Mouse (Mus musculus) CD4-positive, CD25-positive, alpha-beta regulatory T cell, adult 4 months (primary cell): ENCODE data around the gene Manf. TPM values are rescaled to one million over a fixed set of nuclear protein-coding genes. Genes with fewer than 3 reads are reported as not detected.

Experiments
- ATAC-seq: one replicate; pipeline ENCODE4 v1.8.0; 2017
- polyA plus RNA-seq, 2 experiments: library from polyadenylated mRNA; unstranded; fragments of 100-300 nt; shearing (Covaris generic); gene quantifications; one replicate each; pipeline ENCODE4 v1.2.1; 2017

Manf gene
- polyA plus RNA-seq, 2 experiments from 2014 or later: 124 to 139 TPM

GRCm38 (mm10) chr9:106884306-106884705 is 7.5 kb downstream of the Manf start:
- no peak for ATAC-seq

- no peak for ATAC-seq
Observed at GRCm38 (mm10) chr9:106883085-106883484, 8.7 kb downstream of the Manf start.

GRCm38 (mm10) chr9:106882176-106882575 is 9.6 kb downstream of the Manf start:
- no peak for ATAC-seq

GRCm38 (mm10) chr9:106881071-106881755 is 10.6 kb downstream of the Manf start:
- no peak for ATAC-seq

GRCm38 (mm10) chr9:106879471-106879870 is 12.3 kb downstream of the Manf start:
- ATAC-seq: no peak

GRCm38 (mm10) chr9:106876666-106877065 is 15.1 kb downstream of the Manf start:
- no peak for ATAC-seq

- ATAC-seq: no peak
Observed at GRCm38 (mm10) chr9:106874216-106874615, 17.6 kb downstream of the Manf start.

- ATAC-seq: no peak
Observed at GRCm38 (mm10) chr9:106858036-106858435, 33.7 kb downstream of the Manf start.

- no peak for ATAC-seq
Observed at GRCm38 (mm10) chr9:106856664-106857063, 35.1 kb downstream of the Manf start.

- ATAC-seq: no peak
Observed at GRCm38 (mm10) chr9:106842800-106843199, 49.0 kb downstream of the Manf start.

GRCm38 (mm10) chr9:106840569-106840968 is 51.2 kb downstream of the Manf start:
- ATAC-seq: no peak

GRCm38 (mm10) chr9:106822381-106823104 is 69.2 kb downstream of the Manf start:
- ATAC-seq: peak; percentile 65

- ATAC-seq: peak; percentile 89
Observed at GRCm38 (mm10) chr9:106821618-106822380, 70.0 kb downstream of the Manf start, which contains the start of gene Dcaf1. TSS of gene Dcaf1 (plus strand) at chr9:106821874.

- no peak for ATAC-seq
Observed at GRCm38 (mm10) chr9:106821050-106821617, 70.6 kb downstream of the Manf start.

GRCm38 (mm10) chr9:106819201-106819600 is 72.6 kb downstream of the Manf start:
- ATAC-seq: no peak

GRCm38 (mm10) chr9:106818191-106818590 is 73.6 kb downstream of the Manf start:
- ATAC-seq: no peak

GRCm38 (mm10) chr9:106806503-106806902 is 85.3 kb downstream of the Manf start:
- ATAC-seq: no peak

- ATAC-seq: no peak
Observed at GRCm38 (mm10) chr9:106790831-106791230, 100.9 kb downstream of the Manf start.

- ATAC-seq: no peak
Observed at GRCm38 (mm10) chr9:106789363-106789762, 102.4 kb downstream of the Manf start.

GRCm38 (mm10) chr9:106788812-106789321 is 102.9 kb downstream of the Manf start, which contains the start of gene Rad54l2:
TSS of gene Rad54l2 (minus strand) at chr9:106789194.
- peak; percentile 69 for ATAC-seq
